Comparison of ENCODE assay signal across 18 mouse cellular contexts in the genomic region with DNA sequence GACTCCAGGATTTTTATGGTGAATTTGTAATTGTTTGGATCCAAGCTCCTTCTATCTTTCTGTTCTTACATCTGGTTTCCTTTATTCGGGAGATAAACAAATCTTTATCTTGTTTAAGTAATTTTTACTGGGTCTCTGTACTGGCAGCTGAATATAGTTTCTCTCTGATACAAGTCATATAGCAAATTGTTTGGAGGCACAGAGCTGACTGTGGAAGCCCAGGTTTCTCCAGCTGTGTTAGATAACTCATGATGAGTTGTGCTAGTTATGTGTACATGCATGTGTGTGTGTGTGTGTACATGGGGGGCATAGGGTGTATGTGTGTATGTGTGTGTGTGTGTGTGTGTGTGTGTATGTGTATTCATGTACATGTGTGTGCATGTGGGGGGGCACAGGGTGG.
A peak's percentile ranks its signal among the peaks of the same experiment; 100 is the strongest.
DNase-seq lines count a peak whose midpoint lies in the region; ATAC-seq and TF ChIP-seq lines count a peak whose summit lies in the region.
"Had no signal": no experiment of that assay in that cellular context is flagged by ENCODE, and none has a peak within 500 bp of the region (broad histone marks: within the 10 kb centered on the region; RNA-seq: fewer than 3 reads in every experiment).

No protein-coding gene starts in this region.

- 60% methylated on average over 1 of the region's 1 CpGs for WGBS in kidney, embryonic 14.5 days
- 62% methylated on average over 1 of the region's 1 CpGs for WGBS in kidney, adult 2 months
- WGBS in lung, embryonic 14.5 days, result 29% methylated on average over 1 of the region's 1 CpGs
- 76% methylated on average over 1 of the region's 1 CpGs for WGBS in embryonic facial prominence, embryonic 10.5 days
- WGBS in intestine, embryonic 16.5 days, result 46% methylated on average over 1 of the region's 1 CpGs

- H3K9ac ChIP-seq in kidney, embryonic 14.5 days (ENCODE audit: low read depth, low read length), result no peak overlapping the region
- H3K9ac ChIP-seq in lung, embryonic 14.5 days, result no peak overlapping the region
- no peak overlapping the region for H3K9ac ChIP-seq in intestine, embryonic 16.5 days (ENCODE audit: low read depth, low read length)
- H3K9ac ChIP-seq: embryonic facial prominence, embryonic 12.5 days; forebrain, embryonic 12.5 days; heart, embryonic 12.5 days; hindbrain, embryonic 15.5 days had no signal

- no peak for DNase-seq in kidney, adult 2 months
- no peak for DNase-seq in lung, embryonic 14.5 days
- DNase-seq in lung, postnatal 36 days, result no peak
- no peak for DNase-seq in embryonic facial prominence, embryonic 10.5 days (ENCODE audit: low spot score)
- DNase-seq in B cell, adult 2 months, result no peak
- DNase-seq: adrenal gland, adult 8-10 months; adrenal gland, postnatal 36 days; cerebellum, adult 2 months; cerebellum, postnatal 10 days; gastrocnemius, postnatal 14 days; heart, postnatal 36 days had no signal

- TF ChIP-seq CTCF in kidney, adult 2 months (conservative IDR thresholded peaks at IDR 0.05; ENCODE audit: insufficient read depth, insufficient read length, low read depth, low read length), result no peak
- no peak for TF ChIP-seq CTCF in lung, embryonic 14.5 days (IDR thresholded peaks at IDR 0.05; ENCODE audit: low read depth)

- peaks cover 14% of the 10 kb centered on the region for H3K4me1 ChIP-seq in kidney, embryonic 14.5 days (ENCODE audit: control insufficient read depth, insufficient read depth, low read length)
- H3K4me1 ChIP-seq in kidney, adult 2 months (ENCODE audit: control insufficient read depth, insufficient read depth, low read length), result no peaks in the 10 kb centered on the region
- H3K4me1 ChIP-seq in lung, embryonic 14.5 days (ENCODE audit: insufficient read depth), result no peaks in the 10 kb centered on the region; the same call in 1 of the 2 replicates
- peaks cover 24% of the 10 kb centered on the region for H3K4me1 ChIP-seq in embryonic facial prominence, embryonic 10.5 days
- 0 out of 2 replicates have a peak, but pooled peaks cover 4% of the 10 kb centered on the region for H3K4me1 ChIP-seq in intestine, embryonic 16.5 days (ENCODE audit: control insufficient read depth, insufficient read depth, low read length)
- H3K4me1 ChIP-seq: hindbrain, embryonic 15.5 days had no signal

- 0 out of 2 replicates have a peak, but pooled peaks have one; percentile 17 for ATAC-seq in kidney, embryonic 14.5 days (ENCODE audit: low FRiP score, low TSS enrichment)
- peak; percentile 57; the same call in 1 of the 2 replicates for ATAC-seq in lung, embryonic 14.5 days (ENCODE audit: insufficient read depth)
- ATAC-seq in intestine, embryonic 16.5 days, result peak; percentile 78
- ATAC-seq: forebrain, embryonic 16.5 days had no signal

- no peak overlapping the region for H3K27ac ChIP-seq in kidney, embryonic 14.5 days (ENCODE audit: low read depth, low read length)
- no peak overlapping the region for H3K27ac ChIP-seq in kidney, adult 2 months (ENCODE audit: insufficient read depth, low read depth, low read length)
- H3K27ac ChIP-seq in lung, embryonic 14.5 days (ENCODE audit: low read depth), result peak overlapping the region; percentile 9; the same call in 1 of the 2 replicates
- 0 out of 2 replicates have a peak overlapping the region, but pooled peaks have one; percentile 30 for H3K27ac ChIP-seq in embryonic facial prominence, embryonic 10.5 days (replicated peaks)
- peak overlapping the region; percentile 45 for H3K27ac ChIP-seq in intestine, embryonic 16.5 days (ENCODE audit: low read length)
- H3K27ac ChIP-seq: embryonic facial prominence, embryonic 12.5 days; forebrain, embryonic 12.5 days; hindbrain, embryonic 15.5 days had no signal

- H3K36me3 ChIP-seq in kidney, embryonic 14.5 days (ENCODE audit: control insufficient read depth, insufficient read depth, low read length), result no peaks in the 10 kb centered on the region
- H3K36me3 ChIP-seq in kidney, adult 2 months (ENCODE audit: control insufficient read depth, insufficient read depth, low read length), result no peaks in the 10 kb centered on the region
- no peaks in the 10 kb centered on the region for H3K36me3 ChIP-seq in lung, embryonic 14.5 days (ENCODE audit: insufficient read depth)
- no peaks in the 10 kb centered on the region for H3K36me3 ChIP-seq in embryonic facial prominence, embryonic 10.5 days (replicated peaks)
- no peaks in the 10 kb centered on the region for H3K36me3 ChIP-seq in intestine, embryonic 16.5 days (ENCODE audit: control insufficient read depth, insufficient read depth, low read length)
- H3K36me3 ChIP-seq: embryonic facial prominence, embryonic 12.5 days; forebrain, embryonic 12.5 days; heart, embryonic 12.5 days; hindbrain, embryonic 15.5 days had no signal

- H3K4me3 ChIP-seq in kidney, embryonic 14.5 days (ENCODE audit: low read length), result no peak overlapping the region
- no peak overlapping the region for H3K4me3 ChIP-seq in kidney, adult 2 months (ENCODE audit: insufficient read depth, low read depth, low read length)
- no peak overlapping the region for H3K4me3 ChIP-seq in lung, embryonic 14.5 days (ENCODE audit: low read depth, low read length)
- no peak overlapping the region for H3K4me3 ChIP-seq in embryonic facial prominence, embryonic 10.5 days
- no peak overlapping the region for H3K4me3 ChIP-seq in intestine, embryonic 16.5 days (ENCODE audit: low read length)
- H3K4me3 ChIP-seq: embryonic facial prominence, embryonic 12.5 days; forebrain, embryonic 12.5 days; heart, embryonic 12.5 days; hindbrain, embryonic 15.5 days had no signal

- H3K4me2 ChIP-seq in kidney, embryonic 14.5 days (replicated peaks; ENCODE audit: low read depth, low read length), result no peak overlapping the region
- H3K4me2 ChIP-seq in lung, embryonic 14.5 days, result no peak overlapping the region
- no peak overlapping the region for H3K4me2 ChIP-seq in intestine, embryonic 16.5 days (ENCODE audit: low read depth, low read length)
- H3K4me2 ChIP-seq: embryonic facial prominence, embryonic 12.5 days; forebrain, embryonic 12.5 days; heart, embryonic 12.5 days; hindbrain, embryonic 15.5 days had no signal

- TF ChIP-seq POLR2A in kidney, adult 2 months (IDR thresholded peaks at IDR 0.05; ENCODE audit: low read depth, low read length), result no peak

- no peaks in the 10 kb centered on the region for H3K9me3 ChIP-seq in kidney, embryonic 14.5 days (ENCODE audit: control insufficient read depth, low read length)
- no peaks in the 10 kb centered on the region for H3K9me3 ChIP-seq in lung, embryonic 14.5 days (ENCODE audit: low read depth, low read length)
- no peaks in the 10 kb centered on the region for H3K9me3 ChIP-seq in embryonic facial prominence, embryonic 10.5 days
- no peaks in the 10 kb centered on the region for H3K9me3 ChIP-seq in intestine, embryonic 16.5 days (ENCODE audit: control insufficient read depth, low read length)
- H3K9me3 ChIP-seq: embryonic facial prominence, embryonic 12.5 days; forebrain, embryonic 12.5 days; heart, embryonic 12.5 days; hindbrain, embryonic 15.5 days had no signal

- no peaks in the 10 kb centered on the region for H3K27me3 ChIP-seq in kidney, embryonic 14.5 days (ENCODE audit: control insufficient read depth, insufficient read depth, low read length)
- no peaks in the 10 kb centered on the region for H3K27me3 ChIP-seq in kidney, adult 2 months (replicated peaks; ENCODE audit: control insufficient read depth, insufficient read depth, low read length)
- no peaks in the 10 kb centered on the region for H3K27me3 ChIP-seq in lung, embryonic 14.5 days (ENCODE audit: insufficient read depth, low read length)
- H3K27me3 ChIP-seq in embryonic facial prominence, embryonic 10.5 days (replicated peaks; ENCODE audit: low read depth, poor library complexity, severe bottlenecking), result peaks cover 6% of the 10 kb centered on the region; the same call in 1 of the 2 replicates
- no peaks in the 10 kb centered on the region for H3K27me3 ChIP-seq in intestine, embryonic 16.5 days (replicated peaks; ENCODE audit: control insufficient read depth, insufficient read depth, low read length)
- H3K27me3 ChIP-seq: embryonic facial prominence, embryonic 12.5 days; heart, embryonic 12.5 days; hindbrain, embryonic 15.5 days had no signal

Comparison
In these comparisons a context has a peak if more than half of its experiments do, and no peak if none do; other contexts are left out.
1. ATAC-seq: peak in every context shown above with its lines; median percentile 78 in intestine, embryonic 16.5 days; 57 in lung, embryonic 14.5 days; 17 in kidney, embryonic 14.5 days.
2. H3K27ac ChIP-seq: peak in lung, embryonic 14.5 days (single experiment), embryonic facial prominence, embryonic 10.5 days (single experiment) and intestine, embryonic 16.5 days (single experiment); none in kidney, embryonic 14.5 days (single experiment) and kidney, adult 2 months (single experiment).